Mouse (Mus musculus): ENCODE results near the gene Zfp61.

Zfp61 gene

DNA sequence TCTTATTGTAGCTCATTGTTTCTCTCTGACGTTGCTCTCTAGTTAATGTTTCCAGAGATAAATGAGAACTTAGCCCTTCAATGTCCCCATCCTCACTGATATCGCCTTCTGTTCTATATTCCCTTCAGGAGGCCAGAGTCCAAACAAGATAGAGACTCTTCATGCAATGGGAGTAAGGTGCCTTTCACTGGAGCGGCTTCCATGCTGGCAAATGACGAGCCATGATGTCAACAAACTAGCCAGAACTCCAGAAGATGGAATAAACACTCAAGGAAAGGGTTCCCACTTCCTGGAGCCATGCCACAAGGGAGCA lies 41.1 kb downstream of the Zfp61 start:
- no peak for DNase-seq (ENCODE audit: low spot score)

DNA sequence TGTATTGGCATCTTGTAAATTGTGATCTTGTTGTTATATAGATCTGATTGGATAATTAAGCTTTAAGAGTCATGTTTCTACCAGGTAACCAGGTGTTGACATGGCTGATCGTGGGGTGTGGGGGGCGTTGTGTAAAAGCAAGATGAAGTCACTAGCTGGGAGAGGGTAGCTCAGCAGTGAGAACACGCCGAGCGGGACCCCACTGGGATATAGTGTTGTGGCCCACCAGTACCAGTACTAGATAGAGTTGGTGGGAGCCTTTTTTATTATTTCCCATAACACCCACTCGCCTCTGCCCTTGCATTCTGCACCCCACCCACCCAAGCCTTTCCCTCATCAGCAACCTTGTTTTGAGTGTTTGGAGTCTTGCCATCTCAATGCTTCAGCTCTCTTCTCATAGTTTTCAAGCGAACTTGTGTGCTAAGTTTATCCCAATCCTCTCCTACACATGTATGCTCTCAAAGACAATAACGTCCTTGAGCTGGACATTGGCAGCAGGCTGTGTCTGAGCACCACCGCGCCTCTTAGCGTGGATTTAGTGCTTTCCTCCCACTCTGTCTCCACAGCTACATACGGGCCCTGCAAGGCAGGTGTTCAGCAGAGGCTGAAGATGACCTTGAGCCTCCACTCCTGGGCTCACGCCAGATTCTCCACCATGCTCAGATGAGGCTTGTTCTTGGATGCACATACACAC lies 41.6 kb downstream of the Zfp61 start:
- no peak for DNase-seq (ENCODE audit: low spot score)

DNA sequence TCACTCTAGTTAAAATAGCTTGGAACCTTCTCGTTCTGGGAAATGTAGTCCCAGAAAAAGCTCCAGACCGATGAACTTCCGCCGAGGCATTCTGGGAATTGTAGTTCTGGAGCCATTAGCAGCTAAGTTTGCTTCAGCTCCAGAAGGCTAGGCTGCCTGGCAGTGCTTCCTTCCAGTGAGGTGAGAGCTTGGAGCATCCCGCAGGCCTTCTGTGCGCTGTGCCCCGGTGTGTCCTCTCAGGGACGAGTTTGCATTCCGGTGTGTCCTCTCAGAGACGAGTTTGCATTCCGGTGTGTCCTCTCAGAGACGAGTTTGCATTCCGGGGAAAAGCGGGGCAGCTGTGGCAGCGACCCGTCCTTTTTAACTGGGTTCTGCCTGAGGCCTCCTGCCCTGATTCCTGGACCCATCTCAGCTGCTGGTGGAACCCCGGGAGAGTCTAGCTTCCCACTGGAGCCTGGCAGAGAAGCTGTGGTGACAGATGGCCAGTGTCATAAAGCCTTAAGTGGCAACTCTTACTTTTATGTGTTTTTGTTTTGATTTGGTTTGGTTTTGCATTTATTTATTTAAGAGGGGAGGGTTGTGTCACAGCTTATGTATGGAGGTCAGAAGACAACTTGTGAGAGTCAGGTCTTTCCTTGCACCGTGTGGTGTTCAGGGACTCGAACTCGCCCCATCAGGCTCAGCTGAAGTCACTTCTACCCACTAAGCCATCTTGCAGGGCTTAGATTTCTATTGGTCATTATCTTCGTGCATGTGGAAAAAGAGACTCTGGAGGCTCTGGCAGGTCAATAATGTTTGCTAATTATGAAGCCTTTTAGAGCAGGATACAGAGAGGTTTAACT lies 46.2 kb downstream of the Zfp61 start, which contains the start of gene Zfp108:
Gene Zfp108, plus strand, starts transcription at position 162 of the 842 bp plus-strand sequence.
- DNase-seq (ENCODE audit: low spot score) = peak; percentile 38

DNA sequence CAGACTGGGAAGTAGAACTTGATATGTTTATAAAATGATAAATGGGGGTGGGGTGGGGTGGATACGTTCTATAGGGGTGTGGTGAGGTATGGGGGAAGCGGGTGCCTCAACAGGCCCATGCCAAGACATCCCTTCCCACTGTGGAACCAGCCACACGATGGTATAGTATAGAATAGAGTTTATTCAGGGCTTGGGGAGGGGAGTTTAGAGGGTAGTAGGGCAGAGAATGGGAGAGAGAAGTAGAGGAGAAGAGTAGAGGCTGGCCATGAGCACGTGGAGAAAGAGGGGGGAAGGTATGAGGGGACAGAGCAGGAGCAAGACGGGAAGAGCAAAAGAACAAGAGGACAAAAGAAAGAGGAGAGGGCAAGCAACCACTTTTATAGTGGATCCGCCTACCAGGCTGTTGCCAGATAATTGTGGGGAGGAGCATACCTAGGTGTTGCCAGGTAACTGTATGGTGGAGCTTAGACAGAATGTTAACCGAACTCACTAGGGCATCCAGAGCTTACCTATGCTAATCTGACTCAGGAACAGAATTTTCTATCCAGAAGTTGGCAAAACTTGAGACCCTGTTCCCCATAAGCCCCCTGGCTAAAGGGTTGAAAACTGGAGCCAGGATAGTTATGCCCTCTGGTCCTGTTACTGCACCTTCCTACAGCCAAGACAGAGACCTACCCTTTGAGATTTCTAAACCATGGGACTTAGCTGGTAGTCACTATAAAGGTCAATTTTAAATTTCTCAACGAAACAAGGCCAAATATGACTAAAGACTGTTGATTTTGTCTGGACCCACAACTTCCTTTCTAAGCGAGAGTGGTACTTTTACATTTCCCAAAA lies 47.0 kb downstream of the Zfp61 start:
- DNase-seq (ENCODE audit: low spot score) = no peak
